Mouse (Mus musculus) embryonic facial prominence, embryonic 12.5 days (tissue): ENCODE data around the gene Tmtc2. TPM values are rescaled to one million over a fixed set of nuclear protein-coding genes. Genes with fewer than 3 reads are reported as not detected.

Experiments used
- ATAC-seq: fragments of 200-750 bp; cut with Nextera tagmentation; 2 replicates; pipeline ENCODE4 v1.8.0; 2017; ENCODE audit not compliant: insufficient number of reproducible peaks, insufficient read depth, low FRiP score, low TSS enrichment
- H3K27ac ChIP-seq: fragments of 300-500 bp; sonication (generic); 2 replicates; pipeline ENCODE4 v1.5.1; 2016; ENCODE audit warnings: mild to moderate bottlenecking
- H3K27me3 ChIP-seq: fragments of 300-500 bp; sonication (generic); 2 replicates; pipeline ENCODE4 v1.6.1; 2016; ENCODE audit warnings: mild to moderate bottlenecking, moderate library complexity
- H3K36me3 ChIP-seq: fragments of 300-500 bp; sonication (generic); 2 replicates; pipeline ENCODE4 v1.6.1; 2016; ENCODE audit warnings: mild to moderate bottlenecking
- H3K4me1 ChIP-seq: fragments of 300-500 bp; sonication (generic); 2 replicates; pipeline ENCODE4 v1.6.1; 2016
- H3K4me2 ChIP-seq: fragments of 300-500 bp; sonication (generic); replicated peaks from 2 replicates; pipeline ENCODE4 v1.6.1; 2016; ENCODE audit warnings: mild to moderate bottlenecking, moderate library complexity
- H3K4me3 ChIP-seq: fragments of 300-500 bp; sonication (generic); 2 replicates; pipeline ENCODE4 v1.5.1; 2016; ENCODE audit warnings: mild to moderate bottlenecking
- H3K9ac ChIP-seq: fragments of 300-500 bp; sonication (generic); 2 replicates; pipeline ENCODE4 v1.6.1; 2016; ENCODE audit warnings: mild to moderate bottlenecking, moderate library complexity
- H3K9me3 ChIP-seq: fragments of 300-500 bp; sonication (generic); 2 replicates; pipeline ENCODE4 v1.6.1; 2016; ENCODE audit warnings: mild to moderate bottlenecking, moderate library complexity
- WGBS: fragments of 180-500 bp; shearing (Covaris S2); methylation state at CpG from one replicate; pipeline ENCODE4 v1.1.7; 2016; 5-methylcytosine and 5-hydroxymethylcytosine counted together
- polyA plus RNA-seq: library from polyadenylated mRNA; unstranded; fragments of >200 nt; fragmentation: Nextera tagmentation; extraction: Ambion mirVana; gene quantifications from 2 replicates; pipeline ENCODE4 v1.2.1, GENCODE M21; 2016

Gene Tmtc2
- 16.9 and 18.1 TPM in 2 replicates for polyA plus RNA-seq

DNA sequence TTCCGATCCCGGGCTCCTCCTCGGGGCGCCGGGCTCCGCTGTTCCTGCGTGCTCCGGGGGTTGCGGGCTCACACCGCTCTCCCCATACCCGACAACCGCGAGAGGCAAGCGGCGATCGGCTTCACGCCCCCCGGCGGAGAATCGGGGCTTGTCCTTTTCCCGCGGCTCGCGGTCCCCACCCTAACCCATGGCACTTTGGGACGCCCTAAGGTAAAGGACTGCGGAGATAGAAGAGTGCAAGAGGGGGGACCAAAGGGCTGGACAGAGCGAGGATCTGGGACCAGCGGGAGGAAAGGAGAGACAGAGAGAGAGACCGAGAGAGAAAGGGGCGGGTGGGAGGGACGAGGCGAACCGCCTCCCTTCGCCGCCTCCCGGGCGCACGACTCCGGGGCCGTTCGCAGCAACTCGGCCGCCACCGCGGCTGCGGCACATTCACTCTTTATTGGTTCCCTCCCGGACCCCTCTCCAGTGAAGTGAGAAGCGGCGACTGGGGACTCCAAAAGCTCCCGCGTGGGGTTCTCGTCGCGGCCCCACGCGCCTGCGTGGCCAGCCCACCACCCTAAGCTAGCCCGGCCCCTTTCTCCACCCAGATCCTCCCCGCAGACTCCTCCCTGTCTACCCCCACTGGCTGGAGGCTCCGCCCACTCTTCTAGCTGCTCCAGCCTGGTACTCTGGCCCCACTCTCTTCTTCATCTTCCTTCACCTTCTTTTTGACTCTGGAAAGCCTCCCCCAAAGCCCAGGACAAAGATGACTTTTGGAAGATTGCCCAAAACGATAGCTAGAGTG lies at the start of gene Tmtc2:
Gene Tmtc2, minus strand, starts transcription at position 544 of the 787 bp plus-strand sequence.
- H3K9ac ChIP-seq: peak within 1 kb of the TSS; percentile 71
- H3K27ac ChIP-seq: peak within 1 kb of the TSS; percentile 88
- H3K4me2 ChIP-seq: peak within 1 kb of the TSS; percentile 82
- peak within 1 kb of the TSS; percentile 64 for H3K4me3 ChIP-seq
- no peaks in the 10 kb centered on the region for H3K9me3 ChIP-seq
- WGBS: under 1% methylated on average over 61 of the region's 61 CpGs
- H3K4me1 ChIP-seq: no peaks in the 10 kb centered on the region
- ATAC-seq: peak; percentile 95
- no peaks in the 10 kb centered on the region for H3K27me3 ChIP-seq
- no peaks in the 10 kb centered on the region for H3K36me3 ChIP-seq

DNA sequence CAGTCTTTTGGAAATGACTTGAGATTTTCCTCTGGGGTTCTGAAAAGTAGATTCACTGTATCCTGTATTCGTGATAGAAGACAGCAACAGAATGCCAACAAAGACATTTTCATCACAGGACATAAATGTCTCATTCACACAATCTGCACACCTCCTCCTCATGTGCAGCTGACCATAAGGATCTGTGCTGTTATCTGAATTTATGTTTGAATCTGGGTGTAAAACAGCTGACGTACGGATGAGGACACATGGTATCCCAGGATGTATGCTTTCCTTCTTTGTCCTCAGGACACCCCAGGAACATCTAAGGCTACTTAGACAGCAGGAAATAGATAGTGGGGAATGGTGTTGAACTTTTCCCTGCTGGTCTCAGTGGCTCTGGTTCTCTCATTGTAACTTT lies 37.9 kb upstream of the Tmtc2 start:
- Histone ChIP-seq H3K9ac (no peak overlapping the region), H3K27me3 (no peaks in the 10 kb centered on the region), H3K4me2 (no peak overlapping the region), H3K4me1 (no peaks in the 10 kb centered on the region), H3K27ac (no peak overlapping the region), H3K36me3 (no peaks in the 10 kb centered on the region), H3K4me3 (no peak overlapping the region), H3K9me3 (no peaks in the 10 kb centered on the region)
- ATAC-seq: no peak
- WGBS: 90% methylated on average over 3 of the region's 3 CpGs

DNA sequence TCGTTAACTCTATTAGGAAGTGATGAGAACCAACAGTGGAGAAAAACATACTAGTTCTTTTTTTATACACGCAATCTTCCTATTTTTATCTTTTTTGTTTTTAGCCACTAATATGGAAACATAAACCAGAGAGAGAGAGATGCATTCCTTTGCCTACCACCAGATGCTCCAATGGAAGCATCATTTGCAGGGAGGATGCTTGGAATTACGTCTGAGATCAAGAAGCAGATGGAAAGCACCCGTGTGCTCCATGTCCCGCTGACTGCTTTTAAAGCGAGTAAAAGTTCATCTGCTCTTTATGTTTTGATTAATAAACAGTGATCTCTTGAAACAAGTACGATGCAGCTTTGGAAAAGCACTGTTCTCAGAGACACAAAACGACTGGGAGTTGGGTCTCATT lies 24.6 kb upstream of the Tmtc2 start:
- Histone ChIP-seq H3K4me3 (no peak overlapping the region), H3K36me3 (no peaks in the 10 kb centered on the region), H3K9me3 (no peaks in the 10 kb centered on the region), H3K9ac (no peak overlapping the region), H3K4me1 (no peaks in the 10 kb centered on the region), H3K27me3 (no peaks in the 10 kb centered on the region), H3K4me2 (no peak overlapping the region), H3K27ac (no peak overlapping the region)
- 80% methylated on average over 8 of the region's 8 CpGs for WGBS
- no peak for ATAC-seq

DNA sequence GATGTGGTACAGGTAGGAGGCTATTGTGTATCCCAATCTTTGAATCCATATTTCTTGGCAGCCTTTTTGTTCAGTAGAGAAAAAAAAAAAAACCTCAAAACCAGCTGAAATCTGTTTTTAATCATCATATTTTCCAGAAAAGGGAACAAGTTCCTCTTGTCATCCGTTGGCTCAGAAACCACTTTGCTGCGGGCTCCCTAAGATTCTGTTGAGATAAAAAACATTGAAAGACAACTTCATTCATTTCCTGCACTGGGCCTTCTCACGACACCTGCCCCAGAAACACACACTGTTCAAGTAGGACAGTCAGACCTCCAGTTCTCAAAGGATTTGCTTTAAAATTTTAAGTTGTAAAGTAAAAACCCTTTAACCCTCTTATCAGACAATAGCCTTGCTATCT lies 23.0 kb upstream of the Tmtc2 start:
- 30% methylated on average over 3 of the region's 3 CpGs for WGBS
- Histone ChIP-seq H3K9ac (no peak overlapping the region), H3K27me3 (no peaks in the 10 kb centered on the region), H3K4me1 (no peaks in the 10 kb centered on the region), H3K9me3 (no peaks in the 10 kb centered on the region), H3K36me3 (no peaks in the 10 kb centered on the region), H3K27ac (no peak overlapping the region), H3K4me3 (no peak overlapping the region), H3K4me2 (no peak overlapping the region)
- ATAC-seq: no peak

DNA sequence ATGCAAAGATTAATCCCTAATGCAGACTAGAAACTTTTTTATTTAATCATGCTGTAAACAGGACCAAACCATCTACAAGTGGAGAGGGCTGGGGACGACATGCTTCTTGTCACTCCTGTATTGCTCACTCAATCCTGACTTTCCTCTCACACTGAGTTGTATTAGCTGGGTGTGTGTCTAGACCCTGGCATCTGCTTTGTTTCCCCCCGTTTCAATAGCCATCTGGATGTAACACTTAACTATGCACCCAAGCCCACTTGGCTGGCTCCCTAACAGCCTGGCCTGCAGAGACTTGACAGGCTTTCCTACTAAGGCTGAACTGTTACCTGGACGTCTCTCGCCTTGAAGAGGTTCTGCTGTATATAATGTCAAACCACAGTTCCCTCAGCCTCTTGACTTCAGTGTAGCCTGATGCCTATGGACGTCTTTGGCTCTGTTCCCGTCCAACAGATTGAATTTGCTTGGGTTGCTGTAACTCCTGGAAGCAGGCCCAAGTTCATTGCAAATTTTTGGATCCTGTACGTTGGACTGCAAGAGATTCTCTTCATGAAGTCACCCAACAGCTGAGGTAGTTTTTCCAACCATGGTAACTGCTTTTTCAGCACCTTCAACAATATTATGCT lies 21.3 kb upstream of the Tmtc2 start:
- Histone ChIP-seq H3K4me1 (no peaks in the 10 kb centered on the region), H3K4me3 (no peak overlapping the region), H3K36me3 (no peaks in the 10 kb centered on the region), H3K9ac (no peak overlapping the region), H3K27ac (no peak overlapping the region), H3K27me3 (no peaks in the 10 kb centered on the region), H3K4me2 (no peak overlapping the region), H3K9me3 (no peaks in the 10 kb centered on the region)
- no peak for ATAC-seq
- WGBS: 76% methylated on average over 7 of the region's 7 CpGs

DNA sequence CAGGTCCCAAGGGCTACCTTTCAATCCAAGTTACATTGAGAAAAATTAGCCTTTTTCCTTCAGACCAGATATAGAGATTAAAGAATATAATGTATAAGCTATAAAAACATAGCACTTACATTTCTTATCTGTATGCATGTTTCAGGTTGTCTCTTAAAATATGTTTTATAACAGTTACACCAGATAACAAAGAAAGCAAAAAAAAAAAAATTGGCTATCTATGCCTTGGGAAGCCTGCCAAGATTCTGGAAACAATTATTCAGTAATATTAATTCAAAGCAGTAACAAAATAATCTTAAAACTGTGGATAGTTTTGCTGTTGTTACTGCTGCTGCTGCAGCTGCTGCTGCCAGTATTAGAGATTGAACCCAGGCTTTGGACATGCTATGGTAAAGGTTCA lies 13.9 kb upstream of the Tmtc2 start:
- no peaks in the 10 kb centered on the region for H3K4me1 ChIP-seq
- H3K27ac ChIP-seq: no peak overlapping the region
- no peaks in the 10 kb centered on the region for H3K36me3 ChIP-seq
- no peak for ATAC-seq
- no peak overlapping the region for H3K9ac ChIP-seq
- no peaks in the 10 kb centered on the region for H3K27me3 ChIP-seq
- H3K4me3 ChIP-seq: no peak overlapping the region
- no peak overlapping the region for H3K4me2 ChIP-seq
- no peaks in the 10 kb centered on the region for H3K9me3 ChIP-seq

DNA sequence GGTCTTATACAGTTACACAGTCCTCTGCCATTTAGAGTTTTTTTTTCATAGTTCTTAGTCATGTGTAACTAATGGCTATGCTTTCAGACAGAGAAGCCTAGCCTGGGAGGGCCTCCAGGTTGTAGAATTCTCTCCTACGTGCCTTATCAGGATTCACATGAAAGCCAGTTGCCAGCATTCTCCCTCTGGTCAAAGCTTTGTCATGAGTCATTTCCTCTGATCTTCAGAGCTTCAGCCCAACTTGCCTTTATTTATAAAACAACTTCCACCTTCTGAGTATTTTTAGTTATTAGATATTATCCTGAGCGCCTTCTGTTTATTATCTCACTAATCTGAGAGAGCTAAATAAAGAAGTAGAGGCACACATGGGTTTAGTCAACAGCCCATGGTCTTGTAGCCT lies 5.1 kb upstream of the Tmtc2 start:
- no peak overlapping the region for H3K27ac ChIP-seq
- no peaks in the 10 kb centered on the region for H3K4me1 ChIP-seq
- no peak overlapping the region for H3K4me2 ChIP-seq
- no peak for ATAC-seq
- WGBS: 62% methylated on average over 2 of the region's 2 CpGs
- H3K9me3 ChIP-seq: no peaks in the 10 kb centered on the region
- H3K27me3 ChIP-seq: no peaks in the 10 kb centered on the region
- H3K4me3 ChIP-seq: no peak overlapping the region
- H3K36me3 ChIP-seq: no peaks in the 10 kb centered on the region
- no peak overlapping the region for H3K9ac ChIP-seq

DNA sequence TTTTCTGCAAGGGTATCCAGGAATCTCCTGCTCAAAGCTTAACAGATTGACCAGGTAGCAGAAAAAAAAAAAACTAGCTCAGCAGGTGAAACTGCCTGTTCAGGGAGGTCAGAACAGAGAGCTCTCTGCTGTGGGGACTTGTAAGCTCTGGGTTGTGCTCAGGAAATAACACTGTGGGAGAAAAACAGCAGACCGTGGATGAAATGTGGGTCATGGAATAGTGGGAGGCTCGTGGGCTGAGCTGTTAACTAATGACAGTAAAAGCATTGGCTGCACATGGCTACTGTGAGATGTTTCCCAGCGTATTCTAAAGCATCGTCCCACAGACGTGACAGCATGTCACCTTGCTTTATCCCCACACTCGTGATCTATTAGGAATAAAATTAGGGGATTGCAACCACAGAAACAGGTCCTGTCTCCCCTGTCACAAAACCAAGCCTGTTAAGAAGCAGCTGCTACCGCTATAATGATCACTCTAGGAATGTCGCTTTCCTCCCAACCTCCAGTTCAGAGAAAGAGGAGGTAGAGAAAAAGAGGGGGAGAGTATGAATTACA lies 4.1 kb upstream of the Tmtc2 start:
- no peak for ATAC-seq
- WGBS: 60% methylated on average over 8 of the region's 8 CpGs
- Histone ChIP-seq H3K27ac (no peak overlapping the region), H3K4me3 (no peak overlapping the region), H3K4me1 (no peaks in the 10 kb centered on the region), H3K27me3 (no peaks in the 10 kb centered on the region), H3K4me2 (no peak overlapping the region), H3K9ac (no peak overlapping the region), H3K9me3 (no peaks in the 10 kb centered on the region), H3K36me3 (no peaks in the 10 kb centered on the region)

DNA sequence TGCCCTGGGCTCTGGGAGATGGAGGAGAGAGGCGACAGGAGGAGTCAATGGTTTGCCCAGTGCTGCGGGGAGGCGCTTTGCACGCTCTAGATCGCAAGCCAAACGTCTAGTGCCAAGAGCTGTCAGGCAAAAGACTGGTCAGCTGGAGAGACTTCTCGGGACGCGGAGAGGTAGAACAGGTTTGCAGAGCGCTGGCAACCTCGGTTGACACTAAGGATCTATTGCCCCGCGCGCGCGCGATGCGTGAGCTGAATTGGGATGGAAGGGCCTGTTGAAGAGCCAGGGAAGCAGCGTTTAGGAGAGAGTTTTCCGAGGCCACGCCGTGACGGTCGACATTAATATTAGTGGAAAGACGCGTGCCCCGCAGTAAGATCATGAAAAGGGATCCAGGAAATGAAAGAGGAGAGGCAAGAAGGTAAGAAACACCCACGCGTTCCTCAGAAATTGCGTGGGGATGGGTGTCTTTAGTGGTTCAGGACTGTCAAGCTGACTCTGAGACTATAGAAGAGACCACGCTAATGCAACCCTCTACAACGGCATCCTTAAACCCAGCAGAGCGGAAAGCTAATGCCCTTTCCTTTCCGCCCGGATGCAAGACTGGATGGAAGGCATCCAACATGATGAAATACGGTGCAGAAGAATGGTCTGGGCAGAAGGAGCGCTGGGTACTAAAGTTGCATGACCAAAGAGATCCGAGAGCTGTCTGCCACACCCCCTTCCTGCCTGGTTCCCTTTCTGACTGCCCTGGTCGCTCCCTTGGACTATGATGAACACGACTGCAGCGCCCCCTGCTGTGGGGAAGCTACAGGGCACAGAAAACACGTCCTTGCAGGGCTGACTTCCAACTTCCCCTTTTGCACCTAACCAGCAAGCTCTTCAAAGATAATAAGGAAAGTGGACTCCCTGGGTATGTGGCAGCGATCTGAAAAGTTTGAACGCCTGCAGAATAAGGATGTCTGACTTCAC lies 727 bp upstream of the Tmtc2 start:
- Histone ChIP-seq H3K4me2 (peak overlapping the region; percentile 82), H3K4me1 (no peaks in the 10 kb centered on the region), H3K27me3 (no peaks in the 10 kb centered on the region), H3K36me3 (no peaks in the 10 kb centered on the region), H3K9ac (peak overlapping the region; percentile 37), H3K9me3 (no peaks in the 10 kb centered on the region), H3K27ac (peak overlapping the region; percentile 88), H3K4me3 (peak overlapping the region; percentile 64)
- WGBS: under 1% methylated on average over 44 of the region's 44 CpGs
- peak; percentile 73 for ATAC-seq

DNA sequence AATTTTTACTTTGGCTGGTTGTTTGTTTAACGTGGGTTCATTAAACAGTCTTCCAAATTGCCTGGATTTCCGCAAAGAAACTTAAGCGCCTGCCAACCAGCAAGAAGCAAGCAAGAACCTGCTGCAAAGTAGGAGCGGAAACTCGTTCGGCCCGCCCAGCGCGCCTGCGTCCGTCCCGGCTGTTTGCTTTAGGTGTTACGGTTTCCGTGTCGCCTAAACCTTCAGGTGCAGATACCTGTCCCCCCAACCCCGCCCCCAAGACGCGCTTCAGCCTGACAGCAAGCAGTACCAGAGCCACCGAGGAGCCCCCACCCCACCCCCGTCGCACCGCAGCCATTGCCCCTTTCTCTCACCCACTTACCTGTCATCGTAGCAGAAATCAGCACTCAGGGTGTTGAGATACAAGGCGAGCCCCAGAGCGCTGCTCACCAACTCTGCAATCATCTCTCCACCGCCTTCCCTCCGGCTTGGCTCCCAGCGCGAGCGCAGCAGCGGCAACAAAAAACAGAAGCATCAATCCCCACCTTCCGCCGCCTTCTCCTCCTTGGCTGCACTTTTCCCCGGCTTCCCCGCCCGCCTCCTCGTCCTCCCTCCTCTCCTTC lies 844 bp downstream of the Tmtc2 start:
- 0% methylated on average over 37 of the region's 37 CpGs for WGBS
- Histone ChIP-seq H3K4me2 (peak overlapping the region; percentile 82), H3K27me3 (no peaks in the 10 kb centered on the region), H3K9ac (peak overlapping the region; percentile 71), H3K4me1 (no peaks in the 10 kb centered on the region), H3K36me3 (no peaks in the 10 kb centered on the region), H3K4me3 (peak overlapping the region; percentile 64), H3K9me3 (no peaks in the 10 kb centered on the region), H3K27ac (peak overlapping the region; percentile 88)
- ATAC-seq: no peak

DNA sequence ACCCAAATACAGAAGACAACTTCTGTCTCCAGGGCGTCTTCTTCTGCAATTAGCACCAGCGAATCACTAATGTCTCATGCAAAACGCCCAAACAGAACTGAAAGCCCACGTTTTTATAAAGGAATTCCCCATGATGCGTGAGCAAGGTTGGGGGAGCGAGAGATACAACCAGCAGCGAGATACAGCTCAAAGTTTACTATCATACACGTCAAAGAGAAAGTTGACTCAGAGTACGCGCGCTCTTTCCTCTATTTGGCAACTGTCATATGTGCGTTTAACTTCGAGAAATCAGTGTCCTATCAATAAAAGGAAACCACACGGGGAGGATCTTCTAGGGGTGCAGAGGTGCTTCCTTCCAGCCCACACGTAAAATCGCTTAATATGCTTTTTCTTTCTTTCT lies 1.4 kb downstream of the Tmtc2 start:
- WGBS: 3% methylated on average over 16 of the region's 16 CpGs
- H3K36me3 ChIP-seq: no peaks in the 10 kb centered on the region
- no peaks in the 10 kb centered on the region for H3K9me3 ChIP-seq
- peak overlapping the region; percentile 82 for H3K4me2 ChIP-seq
- H3K4me3 ChIP-seq: peak overlapping the region; percentile 64
- no peaks in the 10 kb centered on the region for H3K4me1 ChIP-seq
- no peaks in the 10 kb centered on the region for H3K27me3 ChIP-seq
- peak overlapping the region; percentile 31 for H3K9ac ChIP-seq
- ATAC-seq: no peak
- no peak overlapping the region for H3K27ac ChIP-seq
